Mouse (Mus musculus) liver, embryonic 14.5 days (tissue): ENCODE data around the gene Acvrl1. TPM values are rescaled to one million over a fixed set of nuclear protein-coding genes. Genes with fewer than 3 reads are reported as not detected.
"Not testable (repeated sequence)": the region's sequence is repeated elsewhere in the genome, so short reads cannot be mapped to it uniquely, and the experiment has no call there.

Experiments
- ATAC-seq: fragments of 200-750 bp; cut with Nextera tagmentation; 2 replicates; pipeline ENCODE4 v1.8.0; 2017; ENCODE audit warnings: moderate number of reproducible peaks, mild to moderate bottlenecking, moderate library complexity; ENCODE audit not compliant: insufficient read depth
- DNase-seq, 3 experiments: peaks; one replicate each; pipeline ENCODE4 v3.0.0-alpha.2; 2012 to 2013; ENCODE audit warnings: low read depth in 3 of 3, low spot score in 3 of 3
- H3K27ac ChIP-seq: fragments of 300-500 bp; sonication (generic); 2 replicates; pipeline ENCODE4 v1.5.1; 2014; ENCODE audit warnings: moderate library complexity, mild to moderate bottlenecking, control low read depth, inconsistent platforms
- H3K27me3 ChIP-seq: fragments of 300-500 bp; sonication (generic); 2 replicates; pipeline ENCODE4 v1.6.1; 2014; ENCODE audit warnings: mild to moderate bottlenecking, low read length, moderate library complexity; ENCODE audit not compliant: control insufficient read depth, insufficient read depth
- H3K36me3 ChIP-seq: fragments of 300-500 bp; sonication (generic); replicated peaks from 2 replicates; pipeline ENCODE4 v1.6.1; 2014; ENCODE audit warnings: low read depth; ENCODE audit not compliant: control insufficient read depth, insufficient read depth
- H3K4me1 ChIP-seq, 2 experiments: fragments of 200-500 bp in 1 of 2; fragments of 300-500 bp in 1 of 2; sonication (generic) in 1 of 2; replicated peaks; 2 replicates each; pipeline ENCODE4 v1.6.1; 2012 to 2014; ENCODE audit warnings: antibody characterized with exemption in 1 of 2, inconsistent platforms in 1 of 2, low read length in 1 of 2; ENCODE audit not compliant: control insufficient read depth in 2 of 2, insufficient read depth in 2 of 2
- H3K4me2 ChIP-seq: fragments of 300-500 bp; sonication (generic); 2 replicates; pipeline ENCODE4 v1.6.1; 2014; ENCODE audit warnings: low read depth, mild to moderate bottlenecking, control low read depth, moderate library complexity
- H3K4me3 ChIP-seq, 2 experiments: fragments of 200-500 bp in 1 of 2; fragments of 300-500 bp in 1 of 2; sonication (generic) in 1 of 2; 2 replicates each; pipeline ENCODE4 v1.5.1; 2012 to 2014; ENCODE audit warnings: low read depth in 2 of 2, low read length in 2 of 2, mild to moderate bottlenecking in 2 of 2, control low read depth in 1 of 2, inconsistent platforms in 1 of 2, moderate library complexity in 1 of 2; ENCODE audit not compliant: insufficient read depth in 1 of 2
- H3K9ac ChIP-seq: fragments of 300-500 bp; sonication (generic); replicated peaks from 2 replicates; pipeline ENCODE4 v1.6.1; 2014; ENCODE audit warnings: mild to moderate bottlenecking, control low read depth, moderate library complexity
- H3K9me3 ChIP-seq: fragments of 300-500 bp; sonication (generic); 2 replicates; pipeline ENCODE4 v1.6.1; 2016; ENCODE audit warnings: low read length, mixed read lengths; ENCODE audit not compliant: control insufficient read depth
- CTCF ChIP-seq: IDR thresholded peaks from 2 replicates; pipeline ENCODE4 v1.5.1; 2016; ENCODE audit warnings: antibody characterized with exemption, low read depth, control low read depth
- EP300 ChIP-seq: IDR thresholded peaks from 2 replicates; pipeline ENCODE4 v1.6.1; 2016; ENCODE audit warnings: antibody characterized with exemption, low read depth
- WGBS: fragments of 180-500 bp; shearing (Covaris S2); extraction: QIAGEN DNeasy Blood & Tissue Kit; methylation state at CpG from one replicate; pipeline ENCODE4 v1.1.7; 2014; ENCODE audit not compliant: insufficient replicate concordance; 5-methylcytosine and 5-hydroxymethylcytosine counted together
- polyA plus RNA-seq, 2 experiments: library from polyadenylated mRNA; depleted of rRNA in 1 of 2; stranded (reverse) in 1 of 2; unstranded in 1 of 2; fragments of >200 nt; fragmentation: Nextera tagmentation in 1 of 2; extraction: Ambion mirVana in 1 of 2; gene quantifications; 2 replicates each; pipeline versions ENCODE4 v1.2.1 to v1.2.3; 2012 to 2014

Acvrl1 gene
- polyA plus RNA-seq, 2 experiments, result 1.1 to 1.3 TPM

- H3K9me3 ChIP-seq, result no peaks in the 10 kb centered on the region
- H3K27me3 ChIP-seq, result no peaks in the 10 kb centered on the region
- no peak for TF ChIP-seq CTCF
- no peak for TF ChIP-seq EP300
- no peak overlapping the region for H3K27ac ChIP-seq
- WGBS, result 71% methylated on average over 10 of the region's 10 CpGs
- H3K36me3 ChIP-seq, result no peaks in the 10 kb centered on the region
- ATAC-seq, result no peak
- no peak overlapping the region for H3K4me3 ChIP-seq
- no peak for DNase-seq
- no peak overlapping the region for H3K9ac ChIP-seq
- no peaks in the 10 kb centered on the region; a peak in 1 of 4 replicates for H3K4me1 ChIP-seq
- H3K4me2 ChIP-seq, result no peak overlapping the region
These were observed 22.3 kb upstream of the Acvrl1 start for GRCm38 (mm10) chr15:101106011-101106410.

- H3K4me3 ChIP-seq, result no peak overlapping the region
- H3K27ac ChIP-seq, result no peak overlapping the region
- TF ChIP-seq CTCF, result no peak
- TF ChIP-seq EP300, result no peak
- ATAC-seq (no peak), DNase-seq (no peak)
- H3K36me3 ChIP-seq, result no peaks in the 10 kb centered on the region
- H3K4me2 ChIP-seq, result no peak overlapping the region
- 62% methylated on average over 5 of the region's 5 CpGs for WGBS
- H3K9ac ChIP-seq, result no peak overlapping the region
- H3K4me1 ChIP-seq, result no peaks in the 10 kb centered on the region; a peak in 1 of 4 replicates
- H3K27me3 ChIP-seq, result no peaks in the 10 kb centered on the region
- no peaks in the 10 kb centered on the region for H3K9me3 ChIP-seq
These were observed 20.2 kb upstream of the Acvrl1 start for GRCm38 (mm10) chr15:101107906-101108671.

- no peak overlapping the region for H3K4me2 ChIP-seq
- no peaks in the 10 kb centered on the region; a peak in 1 of 4 replicates for H3K4me1 ChIP-seq
- H3K27me3 ChIP-seq, result no peaks in the 10 kb centered on the region
- H3K9me3 ChIP-seq, result no peaks in the 10 kb centered on the region
- DNase-seq, result peak; percentile 15 to 24 (median 20)
- no peak for TF ChIP-seq CTCF
- no peak for TF ChIP-seq EP300
- no peak overlapping the region for H3K4me3 ChIP-seq
- no peaks in the 10 kb centered on the region for H3K36me3 ChIP-seq
- no peak overlapping the region for H3K27ac ChIP-seq
- no peak overlapping the region for H3K9ac ChIP-seq
- ATAC-seq, result peak; percentile 31; the same call in 1 of the 2 replicates
- WGBS, result 18% methylated on average over 8 of the region's 8 CpGs
These were observed 15.1 kb upstream of the Acvrl1 start for GRCm38 (mm10) chr15:101113176-101113575.

- H3K27me3 ChIP-seq, H3K4me3 ChIP-seq, H3K36me3 ChIP-seq, H3K9me3 ChIP-seq, H3K27ac ChIP-seq, H3K9ac ChIP-seq, DNase-seq, ATAC-seq, H3K4me1 ChIP-seq, H3K4me2 ChIP-seq: not testable (repeated sequence)
- 65% methylated on average over 2 of the region's 2 CpGs for WGBS
These were observed 14.5 kb upstream of the Acvrl1 start for GRCm38 (mm10) chr15:101113778-101114177.

- DNase-seq (no peak), ATAC-seq (no peak)
- Histone ChIP-seq H3K27ac (no peak within 1 kb of the TSS), H3K4me1 (no peaks in the 10 kb centered on the region; a peak in 1 of 4 replicates), H3K4me2 (no peak within 1 kb of the TSS), H3K36me3 (no peaks in the 10 kb centered on the region), H3K27me3 (no peaks in the 10 kb centered on the region), H3K9me3 (no peaks in the 10 kb centered on the region), H3K9ac (no peak within 1 kb of the TSS), H3K4me3 (no peak within 1 kb of the TSS)
- WGBS, result 61% methylated on average over 5 of the region's 5 CpGs
- no peak for TF ChIP-seq EP300
- no peak for TF ChIP-seq CTCF
These were observed 12.7 kb upstream of the Acvrl1 start, which contains the start of gene Ankrd33 for GRCm38 (mm10) chr15:101115511-101116110. Ankrd33 (plus strand) TSS chr15:101115755.
